Mouse (Mus musculus): ENCODE results near the gene Syt12. TPM values are rescaled to one million over a fixed set of nuclear protein-coding genes. Genes with fewer than 3 reads are reported as not detected.

Syt12 gene
- polyA plus RNA-seq, 1 experiment from 2014 or later = 2.4 TPM

- WGBS = 73% methylated on average over 3 of the region's 3 CpGs
- H3K27me3 ChIP-seq (ENCODE audit: control insufficient read depth, insufficient read depth, low read length) = no peaks in the 10 kb centered on the region
- peaks cover 6% of the 10 kb centered on the region; the same call in 1 of the 2 replicates for H3K4me1 ChIP-seq (ENCODE audit: control insufficient read depth, insufficient read depth, low read length)
- no peak overlapping the region for H3K9ac ChIP-seq (ENCODE audit: low read depth, low read length)
- ATAC-seq (ENCODE audit: low FRiP score, low TSS enrichment) = no peak
- no peak overlapping the region for H3K4me3 ChIP-seq (ENCODE audit: low read length)
- no peak overlapping the region for H3K27ac ChIP-seq (ENCODE audit: low read depth, low read length)
- H3K9me3 ChIP-seq (ENCODE audit: control insufficient read depth, low read length) = no peaks in the 10 kb centered on the region
- no peaks in the 10 kb centered on the region for H3K36me3 ChIP-seq (ENCODE audit: control insufficient read depth, insufficient read depth, low read length)
- no peak overlapping the region for H3K4me2 ChIP-seq (replicated peaks; ENCODE audit: low read depth, low read length)
Observed at GRCm38 (mm10) chr19:4507746-4508145, 30.5 kb upstream of the Syt12 start.

GRCm38 (mm10) chr19:4504830-4505229 is 27.6 kb upstream of the Syt12 start:
- Histone ChIP-seq H3K4me3 (ENCODE audit: low read length) (no peak overlapping the region), H3K9ac (ENCODE audit: low read depth, low read length) (no peak overlapping the region), H3K4me1 (ENCODE audit: control insufficient read depth, insufficient read depth, low read length) (no peaks in the 10 kb centered on the region), H3K9me3 (ENCODE audit: control insufficient read depth, low read length) (no peaks in the 10 kb centered on the region), H3K36me3 (ENCODE audit: control insufficient read depth, insufficient read depth, low read length) (no peaks in the 10 kb centered on the region), H3K4me2 (replicated peaks; ENCODE audit: low read depth, low read length) (no peak overlapping the region), H3K27ac (ENCODE audit: low read depth, low read length) (no peak overlapping the region), H3K27me3 (ENCODE audit: control insufficient read depth, insufficient read depth, low read length) (no peaks in the 10 kb centered on the region)
- 91% methylated on average over 1 of the region's 1 CpGs for WGBS
- ATAC-seq (ENCODE audit: low FRiP score, low TSS enrichment) = no peak

- Histone ChIP-seq H3K4me3 (ENCODE audit: low read length) (no peak overlapping the region), H3K27me3 (ENCODE audit: control insufficient read depth, insufficient read depth, low read length) (no peaks in the 10 kb centered on the region), H3K9ac (ENCODE audit: low read depth, low read length) (no peak overlapping the region), H3K27ac (ENCODE audit: low read depth, low read length) (no peak overlapping the region), H3K4me1 (ENCODE audit: control insufficient read depth, insufficient read depth, low read length) (peaks cover 3% of the 10 kb centered on the region; the same call in 1 of the 2 replicates), H3K9me3 (ENCODE audit: control insufficient read depth, low read length) (no peaks in the 10 kb centered on the region), H3K36me3 (ENCODE audit: control insufficient read depth, insufficient read depth, low read length) (no peaks in the 10 kb centered on the region), H3K4me2 (replicated peaks; ENCODE audit: low read depth, low read length) (no peak overlapping the region)
- 71% methylated on average over 2 of the region's 2 CpGs for WGBS
- no peak for ATAC-seq (ENCODE audit: low FRiP score, low TSS enrichment)
Observed at GRCm38 (mm10) chr19:4502701-4503100, 25.5 kb upstream of the Syt12 start.

- Histone ChIP-seq H3K9ac (ENCODE audit: low read depth, low read length) (peak within 1 kb of the TSS; percentile 1; the same call in 1 of the 2 replicates), H3K36me3 (ENCODE audit: control insufficient read depth, insufficient read depth, low read length) (no peaks in the 10 kb centered on the region), H3K27ac (ENCODE audit: low read depth, low read length) (no peak within 1 kb of the TSS), H3K27me3 (ENCODE audit: control insufficient read depth, insufficient read depth, low read length) (no peaks in the 10 kb centered on the region), H3K4me1 (ENCODE audit: control insufficient read depth, insufficient read depth, low read length) (peaks cover 4% of the 10 kb centered on the region; the same call in 1 of the 2 replicates), H3K4me3 (ENCODE audit: low read length) (no peak within 1 kb of the TSS), H3K9me3 (ENCODE audit: control insufficient read depth, low read length) (no peaks in the 10 kb centered on the region), H3K4me2 (replicated peaks; ENCODE audit: low read depth, low read length) (no peak within 1 kb of the TSS)
- WGBS = 60% methylated on average over 16 of the region's 16 CpGs
- ATAC-seq (ENCODE audit: low FRiP score, low TSS enrichment) = 0 out of 2 replicates have a peak, but pooled peaks have one; percentile 38
Observed at GRCm38 (mm10) chr19:4498062-4498933, 21.1 kb upstream of the Syt12 start, which contains the start of gene 2010003K11Rik. Gene 2010003K11Rik (minus strand): TSS chr19:4498583.

GRCm38 (mm10) chr19:4497263-4497973 is 20.2 kb upstream of the Syt12 start:
- WGBS = 6% methylated on average over 4 of the region's 4 CpGs
- no peak overlapping the region for H3K4me3 ChIP-seq (ENCODE audit: low read length)
- H3K36me3 ChIP-seq (ENCODE audit: control insufficient read depth, insufficient read depth, low read length) = no peaks in the 10 kb centered on the region
- peaks cover 4% of the 10 kb centered on the region; the same call in 1 of the 2 replicates for H3K4me1 ChIP-seq (ENCODE audit: control insufficient read depth, insufficient read depth, low read length)
- no peaks in the 10 kb centered on the region for H3K27me3 ChIP-seq (ENCODE audit: control insufficient read depth, insufficient read depth, low read length)
- H3K4me2 ChIP-seq (replicated peaks; ENCODE audit: low read depth, low read length) = no peak overlapping the region
- ATAC-seq (ENCODE audit: low FRiP score, low TSS enrichment) = peak; percentile 50; the same call in 1 of the 2 replicates
- peak overlapping the region; percentile 1; the same call in 1 of the 2 replicates for H3K9ac ChIP-seq (ENCODE audit: low read depth, low read length)
- H3K27ac ChIP-seq (ENCODE audit: low read depth, low read length) = no peak overlapping the region
- H3K9me3 ChIP-seq (ENCODE audit: control insufficient read depth, low read length) = no peaks in the 10 kb centered on the region

GRCm38 (mm10) chr19:4496535-4497262 is 19.5 kb upstream of the Syt12 start:
- H3K4me3 ChIP-seq (ENCODE audit: low read length) = no peak overlapping the region
- H3K4me2 ChIP-seq (replicated peaks; ENCODE audit: low read depth, low read length) = no peak overlapping the region
- H3K9ac ChIP-seq (ENCODE audit: low read depth, low read length) = no peak overlapping the region
- no peaks in the 10 kb centered on the region for H3K27me3 ChIP-seq (ENCODE audit: control insufficient read depth, insufficient read depth, low read length)
- peaks cover 4% of the 10 kb centered on the region; the same call in 1 of the 2 replicates for H3K4me1 ChIP-seq (ENCODE audit: control insufficient read depth, insufficient read depth, low read length)
- WGBS = 89% methylated on average over 3 of the region's 3 CpGs
- no peaks in the 10 kb centered on the region for H3K9me3 ChIP-seq (ENCODE audit: control insufficient read depth, low read length)
- no peak for ATAC-seq (ENCODE audit: low FRiP score, low TSS enrichment)
- H3K36me3 ChIP-seq (ENCODE audit: control insufficient read depth, insufficient read depth, low read length) = no peaks in the 10 kb centered on the region
- no peak overlapping the region for H3K27ac ChIP-seq (ENCODE audit: low read depth, low read length)

GRCm38 (mm10) chr19:4495814-4496213 is 18.6 kb upstream of the Syt12 start:
- Histone ChIP-seq H3K4me2 (replicated peaks; ENCODE audit: low read depth, low read length) (no peak overlapping the region), H3K27me3 (ENCODE audit: control insufficient read depth, insufficient read depth, low read length) (no peaks in the 10 kb centered on the region), H3K4me3 (ENCODE audit: low read length) (no peak overlapping the region), H3K9me3 (ENCODE audit: control insufficient read depth, low read length) (no peaks in the 10 kb centered on the region), H3K27ac (ENCODE audit: low read depth, low read length) (no peak overlapping the region), H3K4me1 (ENCODE audit: control insufficient read depth, insufficient read depth, low read length) (peaks cover 4% of the 10 kb centered on the region; the same call in 1 of the 2 replicates), H3K9ac (ENCODE audit: low read depth, low read length) (no peak overlapping the region), H3K36me3 (ENCODE audit: control insufficient read depth, insufficient read depth, low read length) (no peaks in the 10 kb centered on the region)
- 84% methylated on average over 5 of the region's 5 CpGs for WGBS
- no peak for ATAC-seq (ENCODE audit: low FRiP score, low TSS enrichment)

GRCm38 (mm10) chr19:4494707-4495106 is 17.5 kb upstream of the Syt12 start:
- no peaks in the 10 kb centered on the region for H3K9me3 ChIP-seq (ENCODE audit: control insufficient read depth, low read length)
- no peaks in the 10 kb centered on the region for H3K27me3 ChIP-seq (ENCODE audit: control insufficient read depth, insufficient read depth, low read length)
- H3K36me3 ChIP-seq (ENCODE audit: control insufficient read depth, insufficient read depth, low read length) = no peaks in the 10 kb centered on the region
- WGBS = 69% methylated on average over 7 of the region's 7 CpGs
- peaks cover 4% of the 10 kb centered on the region; the same call in 1 of the 2 replicates for H3K4me1 ChIP-seq (ENCODE audit: control insufficient read depth, insufficient read depth, low read length)
- no peak overlapping the region for H3K27ac ChIP-seq (ENCODE audit: low read depth, low read length)
- H3K4me3 ChIP-seq (ENCODE audit: low read length) = no peak overlapping the region
- no peak overlapping the region for H3K9ac ChIP-seq (ENCODE audit: low read depth, low read length)
- ATAC-seq (ENCODE audit: low FRiP score, low TSS enrichment) = no peak
- no peak overlapping the region for H3K4me2 ChIP-seq (replicated peaks; ENCODE audit: low read depth, low read length)
